Mouse (Mus musculus) C2C12 (cell line): Measurements from ENCODE around the gene 1700003E16Rik. TPM values are rescaled to one million over a fixed set of nuclear protein-coding genes. Genes with fewer than 3 reads are reported as not detected.

Experiments
- H3K27me3 ChIP-seq: one replicate; pipeline ENCODE4 v1.6.1; 2011; ENCODE audit not compliant: control insufficient read depth, insufficient read depth, insufficient read length
- H3K36me3 ChIP-seq: one replicate; pipeline ENCODE4 v1.6.1; 2011; ENCODE audit not compliant: control insufficient read depth, insufficient read depth
- H3K4me3 ChIP-seq: one replicate; pipeline ENCODE4 v1.5.1; 2011; ENCODE audit warnings: mild to moderate bottlenecking, control low read depth; ENCODE audit not compliant: poor library complexity, insufficient read depth, severe bottlenecking
- H3K79me2 ChIP-seq: one replicate; pipeline ENCODE4 v1.6.1; 2011; ENCODE audit not compliant: control insufficient read depth, insufficient read depth
- H3K79me3 ChIP-seq: one replicate; pipeline ENCODE4 v1.6.1; 2011; ENCODE audit warnings: low read depth, control low read depth
- H3ac ChIP-seq: one replicate; pipeline ENCODE3; 2011; ENCODE audit warnings: low read depth; ENCODE audit not compliant: control insufficient read depth, insufficient read length
- CEBPB ChIP-seq: IDR thresholded peaks from one replicate; pipeline ENCODE4 v1.6.1; 2011; ENCODE audit warnings: low read depth, mild to moderate bottlenecking, control low read depth, moderate library complexity
- CTCF ChIP-seq: IDR thresholded peaks from one replicate; pipeline ENCODE4 v1.5.1; 2011; ENCODE audit not compliant: control insufficient read depth, insufficient read depth, insufficient read length
- FOSL1 ChIP-seq: IDR thresholded peaks from one replicate; pipeline ENCODE4 v1.8.0; 2011; ENCODE audit warnings: mild to moderate bottlenecking, low read length; ENCODE audit not compliant: poor library complexity, insufficient read depth, severe bottlenecking
- MAX ChIP-seq: IDR thresholded peaks from one replicate; pipeline ENCODE4 v1.6.1; 2011; ENCODE audit warnings: mild to moderate bottlenecking, control low read depth
- MYOD1 ChIP-seq: IDR thresholded peaks from one replicate; pipeline ENCODE4 v1.6.1; 2011; ENCODE audit warnings: low read depth; ENCODE audit not compliant: control insufficient read depth, insufficient read length
- MYOG ChIP-seq: IDR thresholded peaks from one replicate; pipeline ENCODE4 v1.6.1; 2011; ENCODE audit not compliant: control insufficient read depth, insufficient read length; ENCODE audit errors: extremely low read depth
- USF1 ChIP-seq: IDR thresholded peaks from one replicate; pipeline ENCODE4 v1.6.1; 2011; ENCODE audit warnings: low read depth, mild to moderate bottlenecking, control low read depth, moderate library complexity
- polyA plus RNA-seq: library from polyadenylated mRNA; unstranded; fragments of >200 nt; fragmentation: generic; extraction: Trizol; gene quantifications from one replicate; pipeline ENCODE4 v1.2.1, GENCODE M21; 2012; ENCODE audit warnings: missing spikeins

Gene 1700003E16Rik
- polyA plus RNA-seq, 1 experiment, result 1.1 TPM

- TF ChIP-seq USF1 (no peak), MYOD1 (no peak), MYOG (no peak), FOSL1 (no peak), CTCF (no peak)
- Histone ChIP-seq H3ac (no peak overlapping the region), H3K36me3 (no peaks in the 10 kb centered on the region), H3K79me3 (peaks cover 6% of the 10 kb centered on the region), H3K79me2 (peaks cover 7% of the 10 kb centered on the region), H3K27me3 (peaks cover 11% of the 10 kb centered on the region), H3K4me3 (no peak overlapping the region)
Observed at GRCm38 (mm10) chr6:83161442-83161841, 5.2 kb downstream of the 1700003E16Rik start.

- H3K36me3 ChIP-seq, result no peaks in the 10 kb centered on the region
- TF ChIP-seq MYOG, result no peak
- no peak for TF ChIP-seq CTCF
- no peak for TF ChIP-seq MYOD1
- TF ChIP-seq FOSL1, result no peak
- TF ChIP-seq MAX, result no peak
- no peak for TF ChIP-seq USF1
- no peak for TF ChIP-seq CEBPB
- H3K79me3 ChIP-seq, result peaks cover 12% of the 10 kb centered on the region
- H3K79me2 ChIP-seq, result peaks cover 13% of the 10 kb centered on the region
- no peak overlapping the region for H3ac ChIP-seq
- H3K27me3 ChIP-seq, result peaks cover 11% of the 10 kb centered on the region
- H3K4me3 ChIP-seq, result no peak overlapping the region
Observed at GRCm38 (mm10) chr6:83161921-83162641, 5.9 kb downstream of the 1700003E16Rik start.

GRCm38 (mm10) chr6:83162701-83163100 is 6.5 kb downstream of the 1700003E16Rik start:
- H3ac ChIP-seq, result no peak overlapping the region
- TF ChIP-seq MAX (no peak), CTCF (peak; percentile 67)
- peaks cover 17% of the 10 kb centered on the region for H3K79me3 ChIP-seq
- H3K27me3 ChIP-seq, result peaks cover 11% of the 10 kb centered on the region
- no peaks in the 10 kb centered on the region for H3K36me3 ChIP-seq
- H3K4me3 ChIP-seq, result no peak overlapping the region
- peaks cover 19% of the 10 kb centered on the region for H3K79me2 ChIP-seq

GRCm38 (mm10) chr6:83165026-83165606 is 8.9 kb downstream of the 1700003E16Rik start:
- TF ChIP-seq FOSL1 (no peak), MYOG (no peak), USF1 (no peak), CTCF (no peak), MYOD1 (no peak), CEBPB (no peak), MAX (no peak)
- Histone ChIP-seq H3K79me2 (peaks cover 36% of the 10 kb centered on the region), H3ac (peak overlapping the region; percentile 24), H3K36me3 (no peaks in the 10 kb centered on the region), H3K27me3 (peaks cover 11% of the 10 kb centered on the region), H3K79me3 (peaks cover 25% of the 10 kb centered on the region), H3K4me3 (peak overlapping the region; percentile 23)

- Histone ChIP-seq H3K4me3 (peak within 1 kb of the TSS; percentile 90), H3K27me3 (peaks cover 10% of the 10 kb centered on the region), H3ac (peak within 1 kb of the TSS; percentile 91), H3K79me3 (peaks cover 30% of the 10 kb centered on the region), H3K36me3 (no peaks in the 10 kb centered on the region), H3K79me2 (peaks cover 42% of the 10 kb centered on the region)
- no peak for TF ChIP-seq MYOD1
- peak; percentile 99 for TF ChIP-seq MAX
- no peak for TF ChIP-seq CEBPB
- TF ChIP-seq USF1, result no peak
- no peak for TF ChIP-seq FOSL1
- TF ChIP-seq MYOG, result no peak
- peak; percentile 55 for TF ChIP-seq CTCF
Observed at GRCm38 (mm10) chr6:83165607-83166242, 9.5 kb downstream of the 1700003E16Rik start, which contains the start of gene Dctn1. Gene Dctn1, plus strand, starts transcription at chr6:83165920.

GRCm38 (mm10) chr6:83166243-83166630 is 10.0 kb downstream of the 1700003E16Rik start:
- Histone ChIP-seq H3K79me3 (peaks cover 35% of the 10 kb centered on the region), H3K36me3 (no peaks in the 10 kb centered on the region), H3K79me2 (peaks cover 47% of the 10 kb centered on the region), H3K27me3 (peaks cover 5% of the 10 kb centered on the region), H3K4me3 (peak overlapping the region; percentile 90), H3ac (peak overlapping the region; percentile 91)
- no peak for TF ChIP-seq MYOG
- TF ChIP-seq MAX, result no peak
- no peak for TF ChIP-seq FOSL1
- no peak for TF ChIP-seq CEBPB
- no peak for TF ChIP-seq CTCF
- no peak for TF ChIP-seq USF1
- no peak for TF ChIP-seq MYOD1
